Mouse (Mus musculus): Measurements from ENCODE around the gene Olfr1340.

GRCm38 (mm10) chr4:118703223-118703622 is 16.7 kb upstream of the Olfr1340 start, which contains the start of gene Olfr1341:
- TF ChIP-seq CTCF (IDR thresholded peaks at IDR 0.05; ENCODE audit: low read depth, low read length) (no peak), POLR2A (IDR thresholded peaks at IDR 0.05; ENCODE audit: insufficient read depth, low read length) (no peak), EP300 (IDR thresholded peaks at IDR 0.05; ENCODE audit: insufficient read depth, low read depth, low read length) (no peak)

All from ES-Bruce4 (cell line).